Mouse (Mus musculus) R1 (cell line): Measurements from ENCODE around the gene Trim7.
"Not testable (repeated sequence)": the region's sequence is repeated elsewhere in the genome, so short reads cannot be mapped to it uniquely, and the experiment has no call there.

ENCODE experiments used
- DNase-seq: peaks from one replicate; pipeline ENCODE4 v3.0.0-alpha.2; 2018; ENCODE audit warnings: low read depth, low spot score

The Trim7 gene

DNA sequence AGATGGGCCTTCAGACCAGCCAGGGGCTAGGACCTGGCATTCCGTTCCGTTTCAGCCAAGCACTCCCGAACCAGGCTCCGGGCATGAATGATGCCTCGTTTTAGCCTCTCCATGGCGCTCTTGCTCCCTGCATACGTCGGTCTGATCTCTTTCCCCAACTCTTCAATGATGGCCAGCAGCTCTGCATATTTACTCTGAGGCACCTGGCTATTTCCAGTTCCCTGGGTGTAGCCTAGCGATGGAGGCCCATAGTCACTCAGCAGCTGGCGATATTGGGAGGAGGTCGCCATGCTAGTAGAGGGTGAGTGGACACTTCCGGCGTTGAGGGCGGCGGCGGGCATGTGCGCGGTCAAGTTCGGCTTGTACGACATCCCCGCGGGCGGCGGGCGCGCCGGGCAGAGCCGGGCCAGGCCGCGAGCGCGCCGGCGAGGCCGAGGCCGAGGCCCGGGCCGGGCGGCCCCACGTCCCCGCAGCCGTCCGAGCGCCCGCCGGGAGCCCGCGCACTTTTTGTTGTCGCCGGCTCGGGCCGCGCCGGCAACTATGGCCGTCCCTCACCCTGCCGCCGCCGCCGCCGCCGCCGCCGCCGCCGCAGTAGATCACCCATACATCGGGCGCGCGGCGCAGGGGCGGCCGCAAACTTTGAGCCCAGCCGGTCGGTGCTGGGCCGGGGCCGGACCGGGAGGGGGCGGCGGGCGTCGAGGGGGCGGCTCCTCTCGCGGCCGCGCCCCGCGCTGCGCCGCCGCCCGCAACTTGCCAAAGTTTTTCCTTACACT, at the start of gene Trim7, which contains the start of gene Gm12184:
Gene Trim7 (plus strand): TSS at position 162 of the 773 bp plus-strand sequence.
Gene Gm12184 (minus strand): TSS at position 677 of the 773 bp plus-strand sequence.
- not testable (repeated sequence) for DNase-seq

DNA sequence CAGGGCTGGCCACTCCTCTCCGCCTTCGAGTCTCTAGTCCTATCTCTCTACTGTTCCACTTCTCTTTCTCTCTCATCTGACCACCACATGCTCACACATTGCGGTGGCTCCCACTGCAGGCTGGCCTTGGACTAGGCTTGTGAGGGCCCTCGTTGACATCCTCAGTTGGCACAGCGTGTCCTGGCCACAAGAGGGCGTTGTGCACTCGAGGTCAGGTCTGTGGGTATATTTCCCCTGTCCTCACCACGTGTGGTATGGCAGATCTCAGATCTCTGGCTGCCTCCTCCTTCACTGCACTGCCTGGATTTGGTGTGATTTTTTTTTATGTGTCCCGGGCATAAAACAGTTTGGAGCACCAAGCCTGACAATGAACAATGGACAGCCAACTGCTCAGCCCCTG, 49.3 kb upstream of the Trim7 start:
- DNase-seq = peak; percentile 85

DNA sequence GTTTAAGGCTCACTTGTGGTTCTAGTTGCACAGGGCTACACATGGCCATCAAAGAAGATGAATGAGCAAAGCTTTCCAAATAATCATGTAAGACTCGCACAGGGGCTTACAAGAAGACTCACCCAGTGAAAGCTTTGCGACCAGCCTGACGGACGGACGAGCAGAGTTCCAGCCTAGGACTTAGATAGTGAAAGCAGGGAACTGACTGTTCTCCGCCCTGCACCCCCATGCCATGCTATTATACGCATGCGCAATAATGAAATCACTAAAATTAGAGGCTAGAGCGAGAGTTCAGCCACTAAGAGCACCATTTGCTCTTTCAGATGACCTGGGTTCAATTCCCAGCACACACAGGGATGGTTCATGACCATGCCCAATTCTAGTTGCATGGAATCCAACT, 48.6 kb upstream of the Trim7 start:
- peak; percentile 51 for DNase-seq

DNA sequence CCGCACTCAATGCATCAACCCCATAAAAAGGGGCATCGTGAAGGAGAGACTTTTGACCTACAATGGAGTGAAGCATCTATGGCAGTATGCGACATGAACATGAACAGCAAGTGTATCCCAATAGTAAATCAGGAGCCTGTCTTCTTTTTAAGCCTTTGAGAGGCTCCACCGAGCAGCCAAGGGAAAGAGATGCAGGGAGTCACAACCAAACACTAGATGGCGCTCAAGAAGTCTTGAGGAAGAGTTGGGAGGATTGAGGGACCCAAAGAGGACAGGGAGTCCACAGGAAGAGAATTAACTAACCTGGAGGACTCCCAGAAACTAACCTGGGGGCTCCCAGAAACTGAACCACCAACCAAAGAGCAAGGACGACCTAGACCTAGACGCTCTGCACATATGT, 46.5 kb upstream of the Trim7 start:
- peak; percentile 87 for DNase-seq

DNA sequence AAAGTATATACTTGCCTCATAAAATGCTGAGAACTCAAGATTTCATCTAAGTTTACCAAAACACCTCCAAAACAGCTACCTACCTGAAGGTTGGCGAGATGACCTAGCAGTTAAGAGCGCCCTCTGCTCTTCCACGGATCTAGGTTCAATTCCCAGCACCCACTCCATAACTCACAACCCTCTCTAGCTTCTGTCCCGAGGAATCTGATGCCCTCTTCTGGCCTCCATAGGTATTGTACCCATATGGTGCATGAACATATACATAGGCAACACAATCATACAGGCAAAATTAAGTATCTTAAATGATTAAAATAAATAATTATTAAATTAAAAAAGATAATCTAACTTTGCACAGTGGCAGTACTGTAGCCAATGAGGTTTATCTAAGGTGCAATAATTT, 43.7 kb upstream of the Trim7 start:
- peak; percentile 78 for DNase-seq

DNA sequence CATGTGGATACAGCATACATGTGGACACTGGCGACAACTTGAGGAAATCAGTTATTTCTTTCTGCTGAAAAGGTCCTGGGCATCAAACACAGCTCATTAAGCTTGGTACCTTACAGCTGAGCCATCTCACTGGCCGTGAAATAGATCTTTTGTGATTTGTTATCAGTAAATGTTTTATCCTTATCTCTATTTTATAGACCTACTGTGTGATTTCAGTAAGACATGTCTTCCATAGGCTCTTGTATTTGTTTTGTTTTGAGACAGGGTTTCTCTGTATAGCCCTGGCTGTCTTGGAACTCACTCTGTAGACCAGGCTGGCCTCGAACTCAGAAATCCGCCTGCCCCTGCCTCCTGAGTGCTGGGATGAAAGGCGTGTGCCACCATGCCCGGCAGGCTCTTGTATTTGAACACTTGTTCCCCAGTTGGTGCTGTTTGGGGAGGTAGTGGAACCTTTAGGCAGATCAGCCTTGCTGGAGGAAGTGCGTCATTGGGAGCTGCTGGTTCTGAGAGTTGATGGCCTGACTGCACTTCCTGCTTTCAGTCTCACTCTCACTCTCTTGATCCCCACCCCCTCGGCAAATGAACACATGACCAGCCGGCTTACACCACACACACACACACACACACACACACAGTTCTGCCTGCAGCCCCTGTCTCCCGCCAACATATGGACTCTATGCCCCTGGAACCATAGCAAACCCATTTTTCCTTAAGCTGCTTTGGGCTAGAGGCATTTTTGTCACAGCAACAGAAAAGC, 38.3 kb upstream of the Trim7 start:
- DNase-seq = peak; percentile 91

DNA sequence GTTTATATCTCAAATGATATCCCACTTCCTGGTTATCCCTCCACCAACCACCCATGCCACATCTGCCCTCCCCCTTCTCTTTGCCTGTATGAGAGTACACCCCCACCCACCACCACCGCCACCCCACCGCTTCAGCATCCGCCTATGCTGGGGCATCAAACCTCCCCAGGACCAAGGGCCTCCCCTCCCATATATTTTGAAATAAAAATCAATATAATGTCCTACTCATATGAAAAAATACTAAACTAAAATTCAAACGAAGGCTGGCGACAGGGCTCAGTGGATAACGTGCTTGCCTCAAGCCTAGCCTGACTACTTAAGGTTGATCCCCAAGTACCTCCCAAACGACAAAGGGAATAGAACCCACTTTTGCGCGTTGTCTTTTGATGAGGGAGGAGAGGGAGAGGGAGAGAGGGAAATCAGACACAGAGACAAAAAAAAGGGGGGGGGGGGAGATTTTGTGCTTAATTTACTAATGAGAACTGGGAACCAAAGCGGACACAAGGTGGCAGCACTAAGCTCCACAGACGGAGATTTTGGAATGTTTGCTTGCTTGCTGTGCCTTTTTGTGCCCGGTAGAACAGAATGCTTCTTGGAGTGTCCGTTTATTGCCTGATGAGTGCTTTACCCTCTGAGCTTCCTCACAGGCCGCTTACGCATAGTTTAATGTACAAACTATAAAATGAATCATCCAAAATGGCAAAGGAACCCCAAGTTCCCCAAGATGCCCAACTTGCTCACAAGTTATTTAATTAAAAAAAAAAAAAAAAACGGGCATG, 37.4 kb upstream of the Trim7 start:
- DNase-seq = peak; percentile 93

DNA sequence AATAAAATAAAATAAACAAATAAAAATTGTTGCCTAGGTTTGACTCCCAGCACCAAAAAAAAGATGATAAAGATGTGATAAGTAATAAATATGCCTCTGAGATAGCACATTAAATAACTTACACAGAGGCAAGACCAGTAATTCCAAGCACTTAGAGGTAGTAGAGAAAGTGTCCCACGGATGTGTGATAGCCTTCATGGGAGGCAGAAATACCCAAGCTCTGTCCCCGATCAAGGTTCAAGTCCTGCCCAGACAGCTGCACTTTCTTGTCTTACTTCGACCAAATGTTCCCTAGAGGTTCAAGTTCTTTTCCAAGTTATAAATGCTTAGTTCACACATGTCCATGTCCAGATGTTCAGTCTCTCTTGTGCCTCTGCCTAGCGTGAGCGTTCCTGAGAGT, 36.7 kb upstream of the Trim7 start:
- DNase-seq = no peak

DNA sequence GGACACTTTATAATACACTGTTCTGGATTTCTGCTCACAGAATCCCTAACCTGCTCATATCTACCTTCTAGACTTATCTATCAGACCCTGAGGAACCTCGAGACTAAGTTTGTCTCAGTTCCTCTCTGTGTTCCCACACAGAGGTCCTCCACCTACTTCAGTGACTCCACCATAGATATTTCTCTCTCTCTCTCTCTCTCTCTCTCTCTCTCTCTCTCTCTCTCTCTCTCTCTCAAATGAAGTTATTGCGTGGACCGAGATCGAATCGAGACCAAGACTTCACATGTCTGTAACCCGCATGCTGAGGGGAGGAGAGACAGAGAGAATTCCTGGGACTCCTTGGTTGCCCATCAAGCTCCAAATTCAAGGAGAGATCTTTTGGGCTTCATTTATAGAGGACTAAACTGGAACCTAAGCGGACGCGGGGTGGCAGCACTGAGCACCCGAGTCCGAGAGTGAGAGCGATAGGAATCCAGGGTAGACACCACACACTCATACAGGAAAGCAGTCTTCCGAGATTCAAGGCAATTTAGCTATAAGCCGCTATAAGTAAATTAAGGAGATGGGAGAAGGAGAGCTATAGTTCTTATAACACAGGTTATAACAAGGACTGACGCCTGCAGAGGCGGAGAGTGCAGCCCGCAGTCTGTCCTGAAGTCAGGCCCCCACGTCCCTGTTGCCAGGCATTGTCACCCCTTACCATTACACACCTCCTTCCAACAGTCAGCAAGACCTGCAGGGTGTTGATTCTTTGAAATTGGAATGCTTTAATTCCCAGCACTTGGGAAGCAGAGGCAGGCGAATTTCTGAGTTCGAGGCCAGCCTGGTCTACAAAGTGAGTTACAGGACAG, 35.7 kb upstream of the Trim7 start:
- DNase-seq = peak; percentile 89

DNA sequence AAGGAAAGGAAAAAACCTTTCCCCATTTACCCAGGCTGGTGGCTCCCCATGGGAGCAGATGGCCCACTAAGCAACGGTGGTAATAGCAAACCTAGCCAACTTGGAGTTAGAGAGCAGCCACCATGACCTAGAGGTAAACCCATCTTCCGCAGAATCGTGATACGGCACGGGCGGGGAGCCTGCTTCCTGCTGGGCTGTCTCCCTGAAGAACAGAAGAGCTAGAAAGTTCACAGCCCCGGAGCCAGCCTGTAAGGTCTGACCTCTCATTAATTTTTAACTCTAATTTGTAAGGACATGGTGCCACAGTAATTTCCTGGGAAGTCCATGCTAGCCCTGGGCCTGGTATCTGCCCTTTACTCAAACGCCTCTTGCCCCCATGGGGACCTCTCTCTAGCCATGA, 35.0 kb upstream of the Trim7 start:
- DNase-seq = no peak

DNA sequence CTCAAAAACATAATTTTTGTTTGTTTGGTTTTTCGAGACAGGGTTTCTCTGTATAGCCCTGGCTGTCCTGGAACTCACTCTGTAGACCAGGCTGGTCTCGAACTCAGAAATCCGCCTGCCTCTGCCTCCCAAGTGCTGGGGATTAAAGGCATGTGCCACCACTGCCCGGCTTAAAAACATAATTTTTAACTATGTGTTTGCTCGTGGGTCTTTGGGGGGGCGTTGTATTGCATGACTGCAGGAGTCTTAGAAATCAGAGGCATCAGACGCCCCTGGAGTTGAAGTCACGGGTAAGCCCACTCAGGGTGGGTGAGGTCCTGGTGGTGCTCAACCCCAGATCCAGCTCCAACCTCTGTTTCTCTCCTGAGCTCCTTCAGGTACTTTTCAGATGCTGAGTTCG, 34.0 kb upstream of the Trim7 start:
- DNase-seq = peak; percentile 3

DNA sequence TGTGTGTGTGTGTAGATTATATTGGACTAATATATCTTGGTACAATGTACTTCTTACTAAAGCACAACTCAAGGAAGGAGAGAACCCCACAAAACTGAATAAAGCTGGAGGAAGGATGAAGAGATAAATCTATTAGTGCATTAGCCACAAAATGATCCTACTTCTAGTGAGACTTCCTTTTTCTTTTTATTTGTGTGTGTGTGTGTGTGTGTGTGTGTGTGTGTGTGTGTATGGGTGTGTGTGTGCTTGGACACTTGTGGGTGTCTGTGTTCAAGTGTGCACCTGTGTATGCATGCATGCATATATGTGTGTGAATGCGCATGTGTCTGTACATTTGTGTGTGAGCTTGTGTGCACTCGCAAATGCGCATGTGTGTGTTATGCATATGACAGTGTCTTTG, 32.8 kb upstream of the Trim7 start:
- no peak for DNase-seq

DNA sequence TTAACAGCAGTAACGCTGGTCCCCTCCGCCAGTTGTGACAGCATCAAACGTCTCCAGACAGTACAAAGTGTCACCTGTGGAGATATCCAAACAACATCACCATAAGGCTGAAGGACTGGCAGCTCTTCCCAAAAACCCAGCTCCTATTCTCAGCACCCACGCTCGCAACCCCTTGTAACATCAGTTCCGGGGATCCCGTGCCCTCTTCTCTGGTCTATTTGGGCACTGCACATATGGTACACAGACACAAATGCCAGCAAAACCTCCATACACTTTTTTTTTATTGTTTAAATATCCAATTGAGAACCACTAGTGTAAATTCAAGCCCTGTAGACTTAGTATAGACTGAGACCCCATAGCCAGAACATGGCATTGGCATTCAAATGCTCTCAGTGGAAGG, 30.7 kb upstream of the Trim7 start:
- no peak for DNase-seq

DNA sequence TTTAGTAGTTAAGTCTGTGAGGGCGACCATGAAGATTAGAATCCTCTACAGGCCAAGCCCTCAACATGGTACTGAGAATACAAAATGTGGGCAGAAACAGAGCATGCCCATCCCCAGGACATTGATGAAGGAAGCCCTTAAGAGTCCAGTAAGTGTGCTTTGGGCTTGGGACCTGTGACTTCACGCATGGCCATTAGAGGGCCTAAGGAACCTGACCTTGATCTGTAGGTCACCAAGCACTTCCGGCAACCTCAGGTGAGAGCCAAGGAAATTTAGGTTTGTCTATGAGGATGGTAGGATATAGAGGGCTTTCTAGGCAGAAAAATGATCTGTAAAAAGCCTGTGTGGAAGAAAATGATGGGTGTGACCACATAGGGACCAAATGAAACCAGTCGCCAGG, 29.6 kb upstream of the Trim7 start:
- no peak for DNase-seq

DNA sequence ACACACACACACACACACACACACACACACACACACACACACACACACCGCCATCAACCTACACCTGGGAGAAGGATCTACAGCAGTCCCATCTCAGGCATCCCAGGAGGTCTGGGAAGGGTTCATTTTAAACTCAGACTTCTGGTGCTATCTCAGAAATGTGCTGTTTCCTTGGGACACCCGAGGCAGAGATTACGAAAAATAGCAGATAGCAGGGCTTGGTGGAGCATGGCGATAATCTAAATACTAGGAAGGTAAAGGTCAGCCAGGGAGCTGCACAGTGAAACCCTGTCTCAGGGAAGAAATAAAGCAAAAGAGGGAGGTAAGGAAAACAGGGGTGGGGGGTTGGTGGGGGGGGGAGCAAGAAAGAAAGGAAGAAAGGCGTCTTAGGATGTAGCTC, 28.7 kb upstream of the Trim7 start:
- DNase-seq = no peak

DNA sequence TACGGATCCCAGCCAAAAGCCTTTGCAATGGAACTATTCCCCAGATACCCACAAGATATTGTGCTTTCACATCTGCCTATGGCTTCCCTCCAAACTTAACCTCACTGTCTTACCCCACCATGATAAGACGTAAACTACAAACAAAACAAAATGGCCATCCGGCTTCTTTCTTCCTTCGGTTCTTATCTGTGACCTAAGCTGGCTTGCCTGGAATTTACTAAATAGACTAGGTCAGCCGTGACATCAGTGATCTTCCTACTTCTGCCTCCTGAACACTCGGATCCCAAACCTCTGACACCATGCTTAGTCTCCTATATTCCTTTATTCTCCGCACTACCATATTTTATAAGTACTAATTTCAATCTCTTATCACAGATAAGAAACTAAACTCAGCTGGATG, 27.6 kb upstream of the Trim7 start:
- DNase-seq = no peak

DNA sequence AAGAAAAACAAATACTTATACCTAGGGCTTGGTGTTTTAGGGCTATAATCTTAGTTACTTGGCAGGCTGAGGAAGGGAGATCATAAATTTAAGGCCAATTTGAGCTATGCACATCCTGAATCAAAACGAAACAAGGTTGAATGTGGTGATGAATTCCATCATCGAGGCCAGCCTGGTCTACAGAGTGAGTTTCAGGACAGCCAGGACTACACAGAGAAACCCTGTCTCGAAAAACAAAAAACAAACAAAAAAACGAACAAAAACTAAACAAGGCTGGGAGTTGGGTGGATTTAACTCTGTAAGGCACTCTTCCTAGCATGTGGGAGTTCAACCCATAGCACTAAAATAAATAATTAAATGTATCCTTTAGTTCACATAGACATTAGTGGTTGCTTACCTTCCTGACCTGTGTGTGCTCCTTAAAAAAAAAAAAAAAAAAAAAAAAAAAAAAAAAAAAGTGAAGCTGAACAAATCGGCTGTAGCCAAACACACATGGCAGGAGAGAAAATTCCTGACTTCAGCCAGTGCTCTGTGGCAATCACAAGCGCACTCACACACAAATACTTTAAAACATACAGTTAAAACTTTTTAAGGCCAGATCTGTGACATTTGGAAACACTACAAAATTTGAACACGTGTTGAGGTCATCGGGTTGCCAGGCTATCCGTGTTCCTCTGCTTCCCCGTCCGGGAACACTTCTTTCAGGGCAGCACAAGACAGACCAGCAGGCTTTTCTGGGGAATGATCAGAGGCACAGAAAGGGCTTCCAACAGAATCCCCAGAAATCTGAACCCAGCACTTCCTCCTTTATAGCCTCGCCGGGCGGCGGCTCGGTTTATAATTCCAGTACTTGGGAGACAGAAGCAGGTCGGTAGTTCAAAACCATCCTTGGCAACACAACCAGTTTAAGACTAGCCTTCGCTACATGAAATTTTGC, 26.7 kb upstream of the Trim7 start:
- DNase-seq = no peak

DNA sequence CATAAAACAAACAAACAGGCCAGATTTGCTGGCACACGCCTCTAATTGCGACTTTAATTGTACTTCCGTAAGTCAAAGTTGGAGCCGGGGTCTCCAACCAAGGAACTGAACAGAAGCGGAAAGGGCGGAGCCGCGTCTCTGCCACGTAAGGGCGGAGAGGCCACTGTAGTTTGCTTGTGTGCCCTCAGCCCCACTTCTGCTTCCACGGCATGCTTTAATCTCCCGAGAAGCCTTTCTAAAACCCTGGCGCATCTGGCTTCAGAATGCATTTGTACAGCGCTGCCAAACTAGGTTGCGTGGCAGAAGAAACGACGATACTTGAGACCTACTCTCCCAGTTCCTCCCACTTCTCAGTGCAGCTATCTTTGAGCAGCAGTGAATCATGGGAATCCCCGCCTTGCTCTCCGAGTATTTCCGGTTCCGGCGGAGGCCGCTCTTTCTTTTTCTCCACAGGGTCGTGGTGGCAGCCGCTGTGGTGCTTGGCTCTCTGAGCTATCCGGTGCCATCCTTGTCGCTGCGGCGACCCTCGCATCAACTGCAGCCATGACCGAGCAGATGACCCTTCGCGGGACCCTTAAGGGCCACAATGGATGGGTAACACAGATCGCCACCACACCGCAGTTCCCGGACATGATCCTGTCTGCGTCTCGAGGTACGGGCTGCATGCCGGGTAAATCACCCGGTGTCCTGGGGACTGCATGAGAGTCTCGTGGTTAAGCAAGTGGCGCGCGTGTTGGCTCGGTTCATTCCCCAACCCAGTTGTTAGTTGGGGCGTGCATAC, 25.8 kb upstream of the Trim7 start, which contains the start of gene Rack1:
Gene Rack1 (plus strand): TSS at position 412 of the 781 bp plus-strand sequence.
- peak; percentile 96 for DNase-seq
